Mouse (Mus musculus) myocyte (in vitro differentiated cells): ENCODE data around the gene Urb1.

ENCODE experiments used
- CEBPB ChIP-seq: IDR thresholded peaks from 2 replicates; pipeline ENCODE4 v1.6.1; 2011; ENCODE audit warnings: mild to moderate bottlenecking, moderate library complexity; ENCODE audit not compliant: poor library complexity, insufficient read depth, severe bottlenecking
- MYOD1 ChIP-seq, 3 experiments: IDR thresholded peaks; one replicate each; pipeline ENCODE4 v1.6.1; 2011; ENCODE audit warnings: control low read depth in 2 of 3, low read depth in 2 of 3, mild to moderate bottlenecking in 2 of 3, moderate library complexity in 1 of 3; ENCODE audit not compliant: insufficient read length in 2 of 3, control insufficient read depth in 1 of 3
- POLR2A ChIP-seq: IDR thresholded peaks from one replicate; pipeline ENCODE4 v1.6.1; 2011; ENCODE audit warnings: low read depth, mild to moderate bottlenecking, control low read depth, moderate library complexity; ENCODE audit not compliant: insufficient read length
- REST ChIP-seq: IDR thresholded peaks from one replicate; pipeline ENCODE4 v1.6.1; 2011; ENCODE audit warnings: mild to moderate bottlenecking, control low read depth, moderate library complexity; ENCODE audit not compliant: insufficient read depth, insufficient read length
- TCF12 ChIP-seq: IDR thresholded peaks from one replicate; pipeline ENCODE4 v1.6.1; 2011; ENCODE audit warnings: mild to moderate bottlenecking, control low read depth; ENCODE audit not compliant: poor library complexity, insufficient read depth, severe bottlenecking
- TCF3 ChIP-seq: IDR thresholded peaks from one replicate; pipeline ENCODE4 v1.6.1; 2011; ENCODE audit warnings: low read depth, control low read depth; ENCODE audit not compliant: insufficient read length

- no peak for TF ChIP-seq POLR2A
- TF ChIP-seq TCF12, result no peak
- TF ChIP-seq CEBPB, result no peak
- TF ChIP-seq REST, result no peak
- TF ChIP-seq TCF3, result no peak
- TF ChIP-seq MYOD1 (IDR thresholded peaks at IDR 0.05; ENCODE audit: control insufficient read depth in 1 of 3, insufficient read length in 2 of 3, low read depth in 2 of 3), result no peak
Observed at GRCm38 (mm10) chr16:90760515-90760914, 49.7 kb downstream of the Urb1 start.
